Mouse (Mus musculus): ENCODE results near the gene F11r. TPM values are rescaled to one million over a fixed set of nuclear protein-coding genes. Genes with fewer than 3 reads are reported as not detected.

Gene F11r
- polyA plus RNA-seq, 1 experiment = 10.1 TPM

- Histone ChIP-seq H3K27me3 (ENCODE audit: control insufficient read depth, insufficient read depth, low read length) (no peaks in the 10 kb centered on the region), H3K4me3 (replicated peaks; ENCODE audit: insufficient read depth, low read depth, low read length) (no peak overlapping the region), H3K4me1 (ENCODE audit: control insufficient read depth, insufficient read depth, low read length) (no peaks in the 10 kb centered on the region), H3K27ac (ENCODE audit: insufficient read depth, low read length) (no peak overlapping the region)
- no peak for DNase-seq
- TF ChIP-seq POLR2A (IDR thresholded peaks at IDR 0.05; ENCODE audit: borderline replicate concordance, insufficient read depth, low read length) = no peak
- TF ChIP-seq CTCF (IDR thresholded peaks at IDR 0.05; ENCODE audit: borderline replicate concordance, insufficient read depth, low read depth, low read length) = no peak
- WGBS = 23% methylated on average over 9 of the region's 9 CpGs
Measured at GRCm38 (mm10) chr1:171440025-171440725, 2.8 kb downstream of the F11r start.

- no peak for DNase-seq
- 57% methylated on average over 7 of the region's 7 CpGs for WGBS
- H3K27ac ChIP-seq (ENCODE audit: insufficient read depth, low read length) = no peak overlapping the region
- TF ChIP-seq CTCF (IDR thresholded peaks at IDR 0.05; ENCODE audit: borderline replicate concordance, insufficient read depth, low read depth, low read length) = no peak
- no peak for TF ChIP-seq POLR2A (IDR thresholded peaks at IDR 0.05; ENCODE audit: borderline replicate concordance, insufficient read depth, low read length)
- no peak overlapping the region for H3K4me3 ChIP-seq (replicated peaks; ENCODE audit: insufficient read depth, low read depth, low read length)
- no peaks in the 10 kb centered on the region for H3K27me3 ChIP-seq (ENCODE audit: control insufficient read depth, insufficient read depth, low read length)
- H3K4me1 ChIP-seq (ENCODE audit: control insufficient read depth, insufficient read depth, low read length) = no peaks in the 10 kb centered on the region
Measured at GRCm38 (mm10) chr1:171441466-171442412, 4.4 kb downstream of the F11r start.

- Histone ChIP-seq H3K4me3 (replicated peaks; ENCODE audit: insufficient read depth, low read depth, low read length) (no peak overlapping the region), H3K27ac (ENCODE audit: insufficient read depth, low read length) (no peak overlapping the region), H3K27me3 (ENCODE audit: control insufficient read depth, insufficient read depth, low read length) (no peaks in the 10 kb centered on the region), H3K4me1 (ENCODE audit: control insufficient read depth, insufficient read depth, low read length) (no peaks in the 10 kb centered on the region)
- no peak for DNase-seq
- 42% methylated on average over 8 of the region's 8 CpGs for WGBS
- TF ChIP-seq CTCF (IDR thresholded peaks at IDR 0.05; ENCODE audit: borderline replicate concordance, insufficient read depth, low read depth, low read length) (no peak), POLR2A (IDR thresholded peaks at IDR 0.05; ENCODE audit: borderline replicate concordance, insufficient read depth, low read length) (no peak)
Measured at GRCm38 (mm10) chr1:171442413-171442760, 5.1 kb downstream of the F11r start.

- H3K27ac ChIP-seq (ENCODE audit: insufficient read depth, low read length) = no peak overlapping the region
- no peaks in the 10 kb centered on the region for H3K4me1 ChIP-seq (ENCODE audit: control insufficient read depth, insufficient read depth, low read length)
- no peak for TF ChIP-seq POLR2A (IDR thresholded peaks at IDR 0.05; ENCODE audit: borderline replicate concordance, insufficient read depth, low read length)
- no peak for TF ChIP-seq CTCF (IDR thresholded peaks at IDR 0.05; ENCODE audit: borderline replicate concordance, insufficient read depth, low read depth, low read length)
- no peak overlapping the region for H3K4me3 ChIP-seq (replicated peaks; ENCODE audit: insufficient read depth, low read depth, low read length)
- H3K27me3 ChIP-seq (ENCODE audit: control insufficient read depth, insufficient read depth, low read length) = no peaks in the 10 kb centered on the region
- DNase-seq = no peak
- WGBS = 89% methylated on average over 5 of the region's 5 CpGs
Measured at GRCm38 (mm10) chr1:171445050-171445449, 7.7 kb downstream of the F11r start.

- no peak for DNase-seq
- Histone ChIP-seq H3K27me3 (ENCODE audit: control insufficient read depth, insufficient read depth, low read length) (no peaks in the 10 kb centered on the region), H3K4me3 (replicated peaks; ENCODE audit: insufficient read depth, low read depth, low read length) (no peak overlapping the region), H3K27ac (ENCODE audit: insufficient read depth, low read length) (no peak overlapping the region), H3K4me1 (ENCODE audit: control insufficient read depth, insufficient read depth, low read length) (no peaks in the 10 kb centered on the region)
- 85% methylated on average over 7 of the region's 7 CpGs for WGBS
- TF ChIP-seq CTCF (IDR thresholded peaks at IDR 0.05; ENCODE audit: borderline replicate concordance, insufficient read depth, low read depth, low read length) (no peak), POLR2A (IDR thresholded peaks at IDR 0.05; ENCODE audit: borderline replicate concordance, insufficient read depth, low read length) (no peak)
Measured at GRCm38 (mm10) chr1:171446854-171447253, 9.5 kb downstream of the F11r start.

- Histone ChIP-seq H3K27ac (ENCODE audit: insufficient read depth, low read length) (no peak overlapping the region), H3K27me3 (ENCODE audit: control insufficient read depth, insufficient read depth, low read length) (no peaks in the 10 kb centered on the region), H3K4me3 (replicated peaks; ENCODE audit: insufficient read depth, low read depth, low read length) (no peak overlapping the region), H3K4me1 (ENCODE audit: control insufficient read depth, insufficient read depth, low read length) (no peaks in the 10 kb centered on the region)
- DNase-seq = no peak
- WGBS = 59% methylated on average over 10 of the region's 10 CpGs
- TF ChIP-seq CTCF (IDR thresholded peaks at IDR 0.05; ENCODE audit: borderline replicate concordance, insufficient read depth, low read depth, low read length) (no peak), POLR2A (IDR thresholded peaks at IDR 0.05; ENCODE audit: borderline replicate concordance, insufficient read depth, low read length) (no peak)
Measured at GRCm38 (mm10) chr1:171447692-171448091, 10.4 kb downstream of the F11r start.

- Histone ChIP-seq H3K4me3 (replicated peaks; ENCODE audit: insufficient read depth, low read depth, low read length) (no peak overlapping the region), H3K27me3 (ENCODE audit: control insufficient read depth, insufficient read depth, low read length) (no peaks in the 10 kb centered on the region), H3K4me1 (ENCODE audit: control insufficient read depth, insufficient read depth, low read length) (no peaks in the 10 kb centered on the region), H3K27ac (ENCODE audit: insufficient read depth, low read length) (no peak overlapping the region)
- no peak for DNase-seq
- 74% methylated on average over 11 of the region's 11 CpGs for WGBS
- TF ChIP-seq POLR2A (IDR thresholded peaks at IDR 0.05; ENCODE audit: borderline replicate concordance, insufficient read depth, low read length) = no peak
- no peak for TF ChIP-seq CTCF (IDR thresholded peaks at IDR 0.05; ENCODE audit: borderline replicate concordance, insufficient read depth, low read depth, low read length)
Measured at GRCm38 (mm10) chr1:171450062-171450461, 12.7 kb downstream of the F11r start.

Measured in cerebellum, adult 2 months (tissue).